Mouse (Mus musculus) v-Abl transformed pro-B cells (cell line): Measurements from ENCODE around the gene Ap5b1.

Source experiments
- in situ Hi-C, 2 experiments: fragments of 400-800 bp; cut with MboI; formaldehyde crosslinking; loops; one replicate each; pipeline ENCODE4 v1.15.1; 2025; ENCODE audit not compliant: unreplicated experiment in 2 of 2

The Ap5b1 gene

GRCm38 (mm10) chr19:5561886-5562285, 5.9 kb upstream of the Ap5b1 start:
- in situ Hi-C loops = loop anchor here (5.0 to 10.0 kb wide), 3 partner anchors 35 to 87 kb away; partner anchors contain the start of gene Efemp2 (in 1 of the 2)

GRCm38 (mm10) chr19:5562776-5563175, 5.0 kb upstream of the Ap5b1 start:
- in situ Hi-C loops = loop anchor here (5.0 to 10.0 kb wide), 3 partner anchors 35 to 88 kb away; partner anchors contain the start of gene Efemp2 (in 1 of the 2)

- in situ Hi-C loops = loop anchor here in 1 of 2 experiments (10.0 kb wide), 1 partner anchor 92 kb away; the partner anchor contains the start of gene Efemp2
Measured at GRCm38 (mm10) chr19:5566316-5566715, 1.5 kb upstream of the Ap5b1 start.

GRCm38 (mm10) chr19:5567180-5567533, 668 bp upstream of the Ap5b1 start:
- in situ Hi-C loops = loop anchor here in 1 of 2 experiments (10.0 kb wide), 1 partner anchor 92 kb away; the partner anchor contains the start of gene Efemp2

- in situ Hi-C loops = loop anchor here in 1 of 2 experiments (10.0 kb wide), 1 partner anchor 94 kb away; the partner anchor contains the start of gene Efemp2
Measured at GRCm38 (mm10) chr19:5568470-5569140, 780 bp downstream of the Ap5b1 start.

- in situ Hi-C loops = loop anchor here in 1 of 2 experiments (10.0 kb wide), 1 partner anchor 95 kb away; the partner anchor contains the start of gene Efemp2
Measured at GRCm38 (mm10) chr19:5569521-5569920, 1.7 kb downstream of the Ap5b1 start.

- in situ Hi-C loops = no loop called here
Measured at GRCm38 (mm10) chr19:5570353-5571246, 2.8 kb downstream of the Ap5b1 start.

- in situ Hi-C loops = no loop called here
Measured at GRCm38 (mm10) chr19:5571831-5572230, 4.0 kb downstream of the Ap5b1 start.

GRCm38 (mm10) chr19:5572331-5573125, 4.7 kb downstream of the Ap5b1 start:
- in situ Hi-C loops = no loop called here

GRCm38 (mm10) chr19:5575336-5575735, 7.5 kb downstream of the Ap5b1 start:
- in situ Hi-C loops = no loop called here

- in situ Hi-C loops = no loop called here
Measured at GRCm38 (mm10) chr19:5579971-5580370, 12.1 kb downstream of the Ap5b1 start.

GRCm38 (mm10) chr19:5580776-5581175, 13.0 kb downstream of the Ap5b1 start:
- in situ Hi-C loops = no loop called here

- in situ Hi-C loops = no loop called here
Measured at GRCm38 (mm10) chr19:5581995-5582394, 14.2 kb downstream of the Ap5b1 start.

- in situ Hi-C loops = no loop called here
Measured at GRCm38 (mm10) chr19:5589159-5589558, 21.3 kb downstream of the Ap5b1 start.

GRCm38 (mm10) chr19:5591888-5592287, 24.1 kb downstream of the Ap5b1 start:
- in situ Hi-C loops = no loop called here

GRCm38 (mm10) chr19:5599224-5599623, 31.4 kb downstream of the Ap5b1 start:
- in situ Hi-C loops = no loop called here

- in situ Hi-C loops = no loop called here
Measured at GRCm38 (mm10) chr19:5601752-5602541, 34.1 kb downstream of the Ap5b1 start, which contains the start of gene Rnaseh2c. Gene Rnaseh2c (plus strand): TSS chr19:5601873.

GRCm38 (mm10) chr19:5603664-5604063, 35.8 kb downstream of the Ap5b1 start:
- in situ Hi-C loops = no loop called here

GRCm38 (mm10) chr19:5605126-5605525, 37.3 kb downstream of the Ap5b1 start:
- in situ Hi-C loops = no loop called here

GRCm38 (mm10) chr19:5606196-5606595, 38.4 kb downstream of the Ap5b1 start:
- in situ Hi-C loops = no loop called here
